Mouse (Mus musculus) midbrain, embryonic 11.5 days (tissue): Measurements from ENCODE around the gene Casz1. TPM values are rescaled to one million over a fixed set of nuclear protein-coding genes. Genes with fewer than 3 reads are reported as not detected.

Source experiments
- ATAC-seq: fragments of 200-750 bp; cut with Nextera tagmentation; 2 replicates; pipeline ENCODE4 v1.8.0; 2017; ENCODE audit warnings: moderate TSS enrichment, moderate library complexity; ENCODE audit not compliant: low FRiP score
- DNase-seq: peaks from one replicate; pipeline ENCODE4 v3.0.0; 2015; ENCODE audit warnings: low spot score; ENCODE audit errors: missing footprints
- H3K27ac ChIP-seq: fragments of 300-500 bp; sonication (generic); 2 replicates; pipeline ENCODE4 v1.5.1; 2014; ENCODE audit warnings: low read depth, low read length
- H3K27me3 ChIP-seq: fragments of 300-500 bp; sonication (generic); 2 replicates; pipeline ENCODE4 v1.6.1; 2014; ENCODE audit warnings: mild to moderate bottlenecking, low read length, moderate library complexity, mixed read lengths; ENCODE audit not compliant: control insufficient read depth, insufficient read depth
- H3K36me3 ChIP-seq: fragments of 300-500 bp; sonication (generic); 2 replicates; pipeline ENCODE4 v1.6.1; 2014; ENCODE audit warnings: mild to moderate bottlenecking, low read length, moderate library complexity, mixed read lengths; ENCODE audit not compliant: control insufficient read depth, insufficient read depth
- H3K4me1 ChIP-seq: fragments of 300-500 bp; sonication (generic); 2 replicates; pipeline ENCODE4 v1.6.1; 2014; ENCODE audit warnings: low read length; ENCODE audit not compliant: control insufficient read depth, insufficient read depth
- H3K4me2 ChIP-seq: fragments of 300-500 bp; sonication (generic); 2 replicates; pipeline ENCODE4 v1.6.1; 2014; ENCODE audit warnings: mild to moderate bottlenecking, moderate library complexity
- H3K4me3 ChIP-seq: fragments of 300-500 bp; sonication (generic); 2 replicates; pipeline ENCODE4 v1.5.1; 2014; ENCODE audit warnings: low read depth, low read length
- H3K9ac ChIP-seq: fragments of 300-500 bp; sonication (generic); 2 replicates; pipeline ENCODE4 v1.6.1; 2014; ENCODE audit warnings: low read length
- H3K9me3 ChIP-seq: fragments of 300-500 bp; sonication (generic); 2 replicates; pipeline ENCODE4 v1.6.1; 2016; ENCODE audit warnings: low read length; ENCODE audit not compliant: control insufficient read depth
- WGBS: fragments of 180-500 bp; shearing (Covaris S2); extraction: QIAGEN DNeasy Blood & Tissue Kit; methylation state at CpG from one replicate; pipeline ENCODE4 v1.1.7; 2014; 5-methylcytosine and 5-hydroxymethylcytosine counted together
- polyA plus RNA-seq: library from polyadenylated mRNA; unstranded; fragments of >200 nt; fragmentation: Nextera tagmentation; extraction: Ambion mirVana; gene quantifications from 2 replicates; pipeline ENCODE4 v1.2.1, GENCODE M21; 2014

Casz1 gene
- polyA plus RNA-seq, 1 experiment from 2014 or later, result 1.6 TPM

GRCm38 (mm10) chr4:148964541-148965310 is 160.5 kb downstream of the Casz1 start:
- Histone ChIP-seq H3K9me3 (no peaks in the 10 kb centered on the region), H3K9ac (no peak overlapping the region), H3K27ac (no peak overlapping the region), H3K4me3 (no peak overlapping the region), H3K4me2 (no peak overlapping the region), H3K27me3 (no peaks in the 10 kb centered on the region), H3K4me1 (no peaks in the 10 kb centered on the region), H3K36me3 (no peaks in the 10 kb centered on the region; the same call in 1 of the 2 replicates)
- DNase-seq, result no peak
- 87% methylated on average over 10 of the region's 10 CpGs for WGBS
- ATAC-seq, result no peak

DNA sequence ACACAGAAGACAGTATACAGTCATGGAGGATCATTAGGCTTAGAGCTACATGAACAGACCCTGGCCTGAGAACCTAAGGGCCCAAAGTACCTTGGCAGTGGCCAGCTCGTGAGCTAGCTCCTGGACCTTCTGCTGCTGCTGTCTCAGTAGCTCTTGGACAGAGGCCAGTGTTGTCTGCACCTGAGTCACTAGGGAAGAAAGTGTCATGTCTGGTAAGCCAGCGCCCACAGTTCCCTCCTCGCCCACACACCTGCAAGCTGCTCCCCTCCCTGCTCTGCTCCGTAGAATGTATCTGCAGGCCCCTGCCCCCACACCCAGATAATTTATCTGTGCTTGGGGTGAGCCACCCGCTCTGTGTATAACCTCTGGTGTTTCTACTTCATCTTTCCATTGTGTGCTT is 161.9 kb downstream of the Casz1 start:
- H3K36me3 ChIP-seq, result no peaks in the 10 kb centered on the region; the same call in 1 of the 2 replicates
- no peak overlapping the region for H3K9ac ChIP-seq
- no peak overlapping the region for H3K27ac ChIP-seq
- H3K4me2 ChIP-seq, result no peak overlapping the region
- no peaks in the 10 kb centered on the region for H3K4me1 ChIP-seq
- no peak overlapping the region for H3K4me3 ChIP-seq
- H3K9me3 ChIP-seq, result no peaks in the 10 kb centered on the region
- no peak for ATAC-seq
- 92% methylated on average over 5 of the region's 5 CpGs for WGBS
- DNase-seq, result no peak
- no peaks in the 10 kb centered on the region for H3K27me3 ChIP-seq

DNA sequence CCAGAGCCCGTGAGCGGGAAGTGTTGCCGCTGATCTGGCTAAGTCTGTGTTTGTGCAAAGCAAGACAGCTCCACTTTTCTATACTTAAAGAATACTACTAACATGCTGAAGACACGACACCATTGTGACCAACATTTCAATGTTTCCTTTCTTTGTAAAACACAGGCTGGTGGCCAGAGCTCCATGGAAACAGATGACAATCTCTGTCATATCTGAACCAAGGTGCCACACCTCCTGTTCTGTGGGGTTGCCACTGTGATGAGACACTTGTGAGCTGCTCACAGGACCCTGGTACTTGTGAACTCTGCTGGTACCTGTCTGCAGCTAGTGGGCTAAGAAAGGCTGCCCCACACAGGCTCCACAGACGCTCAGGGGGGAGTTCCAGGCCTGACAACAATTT is 164.6 kb downstream of the Casz1 start:
- no peak overlapping the region for H3K9ac ChIP-seq
- DNase-seq (no peak), ATAC-seq (no peak)
- H3K4me2 ChIP-seq, result no peak overlapping the region
- no peaks in the 10 kb centered on the region for H3K9me3 ChIP-seq
- no peak overlapping the region for H3K27ac ChIP-seq
- no peaks in the 10 kb centered on the region; the same call in 1 of the 2 replicates for H3K36me3 ChIP-seq
- WGBS, result 86% methylated on average over 5 of the region's 5 CpGs
- no peak overlapping the region for H3K4me3 ChIP-seq
- H3K4me1 ChIP-seq, result peaks cover 7% of the 10 kb centered on the region; the same call in 1 of the 2 replicates
- no peaks in the 10 kb centered on the region; the same call in 1 of the 2 replicates for H3K27me3 ChIP-seq

- WGBS, result 89% methylated on average over 5 of the region's 5 CpGs
- no peaks in the 10 kb centered on the region; the same call in 1 of the 2 replicates for H3K36me3 ChIP-seq
- DNase-seq (no peak), ATAC-seq (no peak)
- H3K9me3 ChIP-seq, result no peaks in the 10 kb centered on the region
- peaks cover 7% of the 10 kb centered on the region; the same call in 1 of the 2 replicates for H3K4me1 ChIP-seq
- no peaks in the 10 kb centered on the region; the same call in 1 of the 2 replicates for H3K27me3 ChIP-seq
- H3K4me2 ChIP-seq, result no peak overlapping the region
- H3K4me3 ChIP-seq, result no peak overlapping the region
- no peak overlapping the region for H3K27ac ChIP-seq
- no peak overlapping the region for H3K9ac ChIP-seq
Measured at GRCm38 (mm10) chr4:148969610-148970009, 165.4 kb downstream of the Casz1 start.

DNA sequence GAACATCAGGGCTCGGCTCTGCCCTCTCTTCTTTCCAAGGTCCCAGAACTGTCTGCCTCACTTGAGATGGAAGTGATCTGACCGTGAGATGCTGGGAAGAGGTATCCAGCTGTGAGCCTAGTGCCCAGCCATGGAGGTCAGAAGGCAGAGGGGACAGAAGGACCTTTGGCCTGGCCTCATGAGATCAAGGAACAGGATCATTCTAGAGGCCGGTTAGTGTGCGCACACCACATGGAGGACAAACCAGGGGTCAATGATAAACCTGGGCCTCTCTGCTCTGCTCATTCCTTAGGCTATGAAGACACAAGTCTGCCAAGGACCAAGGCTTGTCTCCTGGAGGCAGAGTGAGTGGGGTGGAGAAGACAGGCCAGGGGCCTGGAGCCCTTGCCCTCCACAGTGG is 166.5 kb downstream of the Casz1 start:
- no peak for DNase-seq
- Histone ChIP-seq H3K4me1 (peaks cover 7% of the 10 kb centered on the region; the same call in 1 of the 2 replicates), H3K4me3 (no peak overlapping the region), H3K36me3 (no peaks in the 10 kb centered on the region; the same call in 1 of the 2 replicates), H3K27ac (no peak overlapping the region), H3K9me3 (no peaks in the 10 kb centered on the region), H3K27me3 (no peaks in the 10 kb centered on the region; the same call in 1 of the 2 replicates), H3K4me2 (no peak overlapping the region), H3K9ac (no peak overlapping the region)
- WGBS, result 71% methylated on average over 4 of the region's 4 CpGs
- ATAC-seq, result no peak

- H3K4me1 ChIP-seq, result peaks cover 7% of the 10 kb centered on the region; the same call in 1 of the 2 replicates
- no peaks in the 10 kb centered on the region; the same call in 1 of the 2 replicates for H3K36me3 ChIP-seq
- no peak overlapping the region for H3K9ac ChIP-seq
- no peaks in the 10 kb centered on the region for H3K9me3 ChIP-seq
- H3K27ac ChIP-seq, result 0 out of 2 replicates have a peak overlapping the region, but pooled peaks have one; percentile 14
- 0 out of 2 replicates have a peak, but pooled peaks have one; percentile 26 for ATAC-seq
- H3K4me3 ChIP-seq, result no peak overlapping the region
- DNase-seq, result no peak
- WGBS, result 62% methylated on average over 3 of the region's 3 CpGs
- H3K4me2 ChIP-seq, result no peak overlapping the region
- H3K27me3 ChIP-seq, result no peaks in the 10 kb centered on the region; the same call in 1 of the 2 replicates
Measured at GRCm38 (mm10) chr4:148971613-148972242, 167.5 kb downstream of the Casz1 start.

GRCm38 (mm10) chr4:148972707-148973106 is 168.5 kb downstream of the Casz1 start:
- no peak for ATAC-seq
- H3K4me1 ChIP-seq, result peaks cover 7% of the 10 kb centered on the region; the same call in 1 of the 2 replicates

GRCm38 (mm10) chr4:148973387-148973786 is 169.2 kb downstream of the Casz1 start:
- Histone ChIP-seq H3K27ac (no peak overlapping the region), H3K4me2 (no peak overlapping the region), H3K4me1 (peaks cover 10% of the 10 kb centered on the region; the same call in 1 of the 2 replicates), H3K36me3 (no peaks in the 10 kb centered on the region; the same call in 1 of the 2 replicates), H3K9ac (no peak overlapping the region), H3K27me3 (no peaks in the 10 kb centered on the region; the same call in 1 of the 2 replicates), H3K4me3 (no peak overlapping the region), H3K9me3 (no peaks in the 10 kb centered on the region)
- WGBS, result 44% methylated on average over 14 of the region's 14 CpGs
- DNase-seq (no peak), ATAC-seq (no peak)

More at GRCm38 (mm10) chr4:148972707-148973106, 168.5 kb downstream of the Casz1 start:
- Histone ChIP-seq H3K27ac (no peak overlapping the region; the same call in 1 of the 2 replicates), H3K4me3 (no peak overlapping the region), H3K36me3 (no peaks in the 10 kb centered on the region; the same call in 1 of the 2 replicates), H3K4me2 (no peak overlapping the region), H3K9me3 (no peaks in the 10 kb centered on the region), H3K27me3 (no peaks in the 10 kb centered on the region; the same call in 1 of the 2 replicates), H3K9ac (no peak overlapping the region)
- no peak for DNase-seq
- WGBS, result 84% methylated on average over 14 of the region's 14 CpGs
